Mouse (Mus musculus) lung, adult 18-20 months (tissue): Measurements from ENCODE around the gene Ankrd6.
A peak's percentile ranks its signal among the peaks of the same experiment; 100 is the strongest.

ENCODE experiments used
- DNase-seq, 2 experiments: peaks; one replicate each; pipeline ENCODE4 v3.0.0; 2022; ENCODE audit warnings: mixed read lengths in 2 of 2

The Ankrd6 gene

GRCm38 (mm10) chr4:32853609-32854188, 96.9 kb downstream of the Ankrd6 start:
- DNase-seq: no peak

DNA sequence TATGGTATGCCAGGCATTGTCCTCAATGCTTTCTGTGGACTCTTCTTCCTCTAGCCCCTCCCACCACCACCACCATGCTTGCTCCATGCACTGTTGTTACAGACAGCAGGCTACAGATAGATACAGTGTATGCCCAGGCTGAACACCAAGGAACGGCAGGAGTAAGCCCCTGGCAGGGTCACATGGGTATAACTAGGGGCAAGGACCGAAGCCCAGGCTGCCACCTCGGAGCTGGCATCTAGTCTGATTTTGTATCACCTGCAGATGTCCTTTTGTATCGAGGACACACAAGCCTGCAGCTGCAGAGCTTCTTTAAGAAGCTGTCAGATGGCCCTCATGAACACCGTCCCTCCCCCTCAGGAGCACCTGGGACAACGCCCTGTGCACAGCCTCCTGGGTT, 97.8 kb downstream of the Ankrd6 start:
- no peak for DNase-seq

DNA sequence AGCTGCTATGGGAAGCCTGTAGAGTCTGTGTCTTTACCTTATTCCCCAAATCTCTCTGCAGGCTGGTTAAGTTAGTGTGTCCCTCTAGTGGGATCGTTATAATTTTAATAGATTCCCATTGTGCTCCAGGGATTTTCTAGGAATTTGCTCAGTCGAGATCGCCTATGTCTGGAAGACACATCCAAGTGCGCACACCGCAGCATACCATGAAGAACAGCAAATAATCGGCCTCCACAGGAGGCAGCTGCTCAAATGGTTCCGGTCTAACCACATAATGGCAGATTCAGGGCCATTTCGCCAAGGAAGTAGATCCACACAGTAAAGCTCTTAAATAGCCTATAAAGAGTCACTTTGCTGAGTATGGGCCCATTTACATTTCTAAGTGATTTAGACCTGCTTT, 98.3 kb downstream of the Ankrd6 start:
- DNase-seq: no peak

DNA sequence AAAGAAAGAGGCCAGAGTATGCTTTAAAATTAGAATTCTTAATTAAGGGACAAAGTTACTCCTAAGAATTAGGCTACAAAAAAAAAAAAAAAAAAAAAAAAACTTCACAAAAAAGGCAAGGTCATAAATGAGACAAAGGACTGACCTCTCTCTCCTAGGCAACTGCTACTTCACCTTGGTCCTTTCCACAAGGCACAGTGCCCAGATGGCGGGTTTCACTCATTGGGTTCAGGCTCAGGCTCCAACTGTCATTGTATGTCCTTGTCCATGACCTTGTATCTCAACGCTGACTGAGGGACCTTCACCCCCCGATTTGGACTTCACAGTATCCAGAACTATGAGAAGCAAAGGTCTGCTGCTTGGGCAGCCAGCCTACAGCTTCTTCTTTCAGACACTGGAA, 112.2 kb downstream of the Ankrd6 start:
- DNase-seq: no peak

GRCm38 (mm10) chr4:32836071-32836470, 114.6 kb downstream of the Ankrd6 start:
- DNase-seq: no peak

DNA sequence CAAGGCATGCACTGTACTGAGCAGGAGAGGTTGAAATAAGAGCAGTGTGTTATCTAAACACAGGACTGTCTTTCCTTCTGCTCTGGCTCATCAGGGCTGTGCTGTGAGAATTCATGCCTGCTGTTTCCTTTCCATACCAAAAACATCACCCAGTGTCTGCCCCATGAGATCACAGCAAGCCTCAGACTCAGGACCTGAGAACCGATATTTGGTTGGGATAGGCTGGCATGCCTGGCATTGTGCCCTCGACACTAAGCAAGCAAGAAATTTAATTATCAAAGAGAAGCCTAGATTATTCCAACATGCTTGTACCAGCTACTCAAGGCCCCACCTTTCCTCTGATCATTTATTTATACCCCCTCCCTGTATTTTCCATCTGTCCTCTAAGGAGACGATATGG, 116.1 kb downstream of the Ankrd6 start:
- no peak for DNase-seq

DNA sequence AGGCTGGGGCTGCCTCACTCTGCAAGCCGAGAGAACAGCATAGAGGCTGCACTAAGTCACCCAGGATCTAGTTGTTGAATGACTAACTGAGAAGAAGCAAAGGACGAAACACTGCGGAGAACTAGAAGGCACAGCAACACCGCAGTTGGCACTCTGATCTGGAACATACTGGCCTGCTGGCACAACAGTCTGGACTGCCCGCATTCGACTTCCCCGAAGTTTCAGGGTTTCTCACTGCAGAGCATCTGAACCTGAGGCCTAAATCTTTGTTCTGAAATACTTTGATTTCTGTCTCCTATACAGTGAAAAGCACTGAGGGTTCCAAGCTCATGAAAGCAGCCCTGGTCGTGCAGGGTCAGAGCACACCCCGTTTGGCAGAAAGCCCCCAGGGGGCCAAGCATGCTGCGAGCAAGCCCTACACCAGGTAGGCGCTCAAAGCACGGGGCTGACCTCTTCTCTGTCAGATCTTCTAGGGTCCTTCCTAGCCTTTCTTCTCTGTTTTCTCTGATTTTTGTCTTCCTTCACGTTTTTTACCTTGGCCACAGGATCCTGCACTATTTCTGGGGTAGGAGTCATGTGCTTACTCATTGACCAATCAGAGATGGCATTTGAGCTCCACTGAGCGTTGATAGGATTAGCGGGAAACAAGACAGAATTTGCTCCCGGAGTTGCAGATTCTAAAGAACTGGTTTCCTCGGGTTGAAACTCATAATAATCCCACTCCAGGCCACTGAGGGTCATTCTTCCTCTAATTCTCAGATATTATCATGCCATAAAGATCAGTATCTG, 117.0 kb downstream of the Ankrd6 start:
- no peak for DNase-seq

GRCm38 (mm10) chr4:32829316-32829715, 121.3 kb downstream of the Ankrd6 start:
- DNase-seq: no peak

- no peak for DNase-seq
These were observed 122.1 kb downstream of the Ankrd6 start for GRCm38 (mm10) chr4:32828385-32829077.

GRCm38 (mm10) chr4:32826925-32827324, 123.7 kb downstream of the Ankrd6 start:
- DNase-seq: no peak

DNA sequence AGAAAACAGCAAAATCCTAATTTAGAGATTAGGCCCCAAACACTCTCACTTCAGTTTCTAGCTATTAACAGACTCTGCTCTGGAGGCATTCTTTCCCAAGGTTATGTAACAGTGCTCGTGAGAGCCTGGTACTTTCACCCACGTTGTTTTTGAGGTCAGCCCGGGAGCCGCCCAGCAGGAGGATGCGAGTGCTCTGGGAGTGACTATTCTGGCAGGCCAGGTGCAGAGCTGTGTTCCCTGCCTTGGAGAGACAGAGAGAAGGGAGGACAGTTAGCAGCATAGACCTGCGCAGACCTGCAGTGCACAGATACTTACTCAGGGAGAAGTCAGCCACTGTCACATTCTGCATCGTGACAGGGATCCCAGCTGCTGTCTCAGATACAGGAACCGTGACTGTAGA, 126.4 kb downstream of the Ankrd6 start:
- peak; percentile 15 to 25 for DNase-seq

GRCm38 (mm10) chr4:32820676-32821075, 130.0 kb downstream of the Ankrd6 start:
- DNase-seq: no peak

DNA sequence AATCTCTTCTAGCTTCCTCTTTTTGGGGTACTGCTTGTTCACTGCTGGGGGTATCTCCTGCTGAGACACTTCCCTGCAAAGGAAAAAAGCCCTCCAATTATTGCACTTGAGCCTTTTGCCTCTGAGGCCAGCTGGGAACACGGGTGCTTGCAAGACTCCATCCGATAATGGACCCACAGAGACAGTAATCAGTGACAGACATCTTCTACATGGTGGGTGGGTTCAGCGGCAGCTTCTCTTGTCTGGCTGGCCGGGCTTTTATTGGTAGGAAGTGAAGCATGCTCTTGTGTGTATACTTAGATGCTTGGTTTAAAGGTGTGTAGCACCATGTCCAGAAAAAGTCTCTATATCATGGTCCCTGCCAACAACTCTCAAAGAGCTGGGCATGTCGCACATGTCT, 133.2 kb downstream of the Ankrd6 start:
- no peak for DNase-seq

GRCm38 (mm10) chr4:32800577-32801170, 150.0 kb downstream of the Ankrd6 start:
- no peak for DNase-seq

DNA sequence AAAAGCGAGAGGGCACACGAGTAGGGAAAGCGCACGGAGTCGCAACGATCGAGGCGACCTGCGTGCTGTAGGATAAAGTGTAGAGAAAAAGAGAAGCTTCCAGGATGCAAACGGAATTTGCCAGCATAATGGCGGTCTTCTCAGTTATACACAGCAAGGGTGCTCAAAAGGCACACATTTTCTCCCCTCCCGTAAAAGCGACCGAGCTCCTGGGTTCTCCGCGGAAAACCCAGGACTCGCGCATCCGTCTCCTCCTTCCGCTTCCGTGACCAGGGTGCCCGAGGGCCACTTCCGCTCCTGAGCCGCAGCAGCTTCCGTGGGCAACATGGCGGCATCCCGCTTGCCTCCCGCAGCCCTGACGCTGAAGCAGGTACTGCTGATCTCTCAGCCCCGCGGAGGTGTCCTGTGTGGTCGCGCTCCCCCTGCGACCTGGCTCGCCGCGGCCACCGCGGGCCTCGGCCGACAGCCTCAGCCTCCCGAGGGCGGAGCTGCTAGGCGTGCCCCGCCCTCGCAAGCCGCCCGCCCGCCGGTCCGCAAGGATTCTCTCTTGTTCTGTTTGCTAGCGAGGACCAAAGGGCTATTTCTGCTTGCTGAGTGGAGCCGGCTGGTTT, 150.6 kb downstream of the Ankrd6 start, which contains the start of gene Lyrm2:
TSS of gene Lyrm2 (plus strand) at position 288 of the 611 bp plus-strand sequence.
- peak; percentile 74 to 78 for DNase-seq

DNA sequence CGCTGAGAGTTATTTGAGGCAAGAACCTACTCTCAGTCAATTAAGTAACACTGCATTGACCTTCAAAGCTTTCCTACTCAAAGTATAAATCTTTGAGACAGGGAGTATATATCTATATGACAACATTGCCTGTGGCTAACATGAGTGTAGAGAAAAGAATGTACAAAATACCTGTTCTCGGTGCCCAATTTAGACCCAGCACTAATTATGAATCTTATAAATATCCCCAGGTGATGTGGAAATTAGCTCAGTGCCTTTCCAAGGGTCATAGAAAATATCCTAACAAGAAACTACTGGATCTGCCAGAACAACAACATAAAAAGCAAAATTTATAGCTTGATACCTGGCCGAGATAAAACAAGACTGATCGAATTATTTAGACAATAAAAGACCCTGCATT, 151.7 kb downstream of the Ankrd6 start:
- no peak for DNase-seq

DNA sequence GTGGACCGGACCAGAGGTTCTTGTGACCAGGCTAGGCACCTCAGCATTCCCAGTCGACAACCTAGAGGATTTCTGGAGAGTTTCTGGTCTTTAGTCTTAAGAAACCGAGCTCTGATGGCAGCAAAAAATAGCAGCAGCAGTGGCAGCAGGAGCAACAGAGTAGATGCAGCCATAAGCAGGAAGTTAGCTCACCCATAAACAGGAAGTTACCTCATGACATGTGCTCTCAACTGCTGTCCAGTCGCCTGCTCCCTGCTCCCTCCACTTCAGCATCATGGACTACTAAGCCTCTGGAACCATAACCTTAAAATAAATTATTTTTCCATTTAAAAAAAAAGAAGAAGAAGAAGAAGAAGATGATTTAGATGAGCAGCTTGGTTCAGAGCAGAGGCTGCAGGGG, 161.6 kb downstream of the Ankrd6 start:
- DNase-seq: no peak

GRCm38 (mm10) chr4:32787110-32787509, 163.5 kb downstream of the Ankrd6 start:
- no peak for DNase-seq

- no peak for DNase-seq
These were observed 170.6 kb downstream of the Ankrd6 start for GRCm38 (mm10) chr4:32779996-32780395.

DNA sequence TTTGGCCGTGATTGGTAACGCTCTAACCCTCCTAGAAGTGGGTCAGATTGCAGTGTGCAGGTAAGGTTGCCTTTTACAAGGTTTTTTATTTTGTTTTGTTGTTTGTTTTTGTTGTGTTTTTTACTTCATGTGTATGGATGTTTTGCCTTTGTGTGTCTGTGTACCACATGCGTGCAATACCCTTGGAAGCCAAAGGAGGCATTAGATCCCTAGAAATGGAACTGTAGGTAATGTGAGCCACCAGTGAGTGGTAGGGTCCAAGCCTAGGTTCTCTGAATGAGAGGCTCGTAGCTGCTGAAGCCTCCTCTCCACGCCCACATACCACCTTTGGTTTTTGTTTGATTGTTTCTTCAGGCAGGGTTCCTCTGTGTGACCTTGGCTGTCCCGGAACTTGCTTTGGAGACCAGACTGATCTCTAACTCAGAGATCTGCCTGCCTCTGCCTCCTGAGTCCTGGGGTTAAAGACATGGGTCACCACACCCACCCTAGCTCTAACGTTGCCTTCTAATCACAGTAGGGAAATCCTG, 180.3 kb downstream of the Ankrd6 start:
- no peak for DNase-seq

GRCm38 (mm10) chr4:32768046-32768445, 182.6 kb downstream of the Ankrd6 start:
- peak; percentile 2 to 5 for DNase-seq

GRCm38 (mm10) chr4:32767471-32767870, 183.2 kb downstream of the Ankrd6 start:
- no peak for DNase-seq

DNA sequence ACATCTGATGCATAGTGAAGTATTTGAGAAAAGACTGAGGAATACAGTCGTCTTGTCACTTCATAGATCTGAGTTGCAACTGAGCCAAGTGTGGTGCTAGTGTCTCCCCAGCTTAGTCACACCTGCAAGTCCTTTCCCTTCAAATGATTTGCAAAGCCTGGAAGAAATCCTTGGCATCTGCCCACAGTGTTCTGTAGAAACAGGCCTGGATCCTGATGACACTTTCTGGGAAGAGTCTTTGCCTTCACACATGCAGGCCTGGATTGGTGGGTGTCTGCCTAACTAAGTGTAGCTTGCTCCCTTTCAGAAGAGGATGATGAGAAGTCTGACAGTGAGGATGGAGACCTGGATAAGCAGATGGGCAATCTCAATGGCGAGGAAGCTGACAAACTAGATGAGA, 193.2 kb downstream of the Ankrd6 start:
- no peak for DNase-seq
